Mouse (Mus musculus) CD4-positive, CD25-positive, alpha-beta regulatory T cell, adult 4 months (primary cell): ENCODE data around the gene Ccdc24. TPM values are rescaled to one million over a fixed set of nuclear protein-coding genes. Genes with fewer than 3 reads are reported as not detected.
A peak's percentile ranks its signal among the peaks of the same experiment; 100 is the strongest.

Experiments
- ATAC-seq: one replicate; pipeline ENCODE4 v1.8.0; 2017
- polyA plus RNA-seq, 2 experiments: library from polyadenylated mRNA; unstranded; fragments of 100-300 nt; shearing (Covaris generic); gene quantifications; one replicate each; pipeline ENCODE4 v1.2.1; 2017

Gene Ccdc24
- not detected for polyA plus RNA-seq

- ATAC-seq: no peak
These were observed at the start of gene Ccdc24 for GRCm38 (mm10) chr4:117872471-117872886. Gene Ccdc24 (minus strand): TSS chr4:117872557.

- ATAC-seq: no peak
These were observed 49.0 kb upstream of the Ccdc24 start for GRCm38 (mm10) chr4:117921358-117921757.

GRCm38 (mm10) chr4:117918762-117919161, 46.4 kb upstream of the Ccdc24 start:
- ATAC-seq: no peak

- no peak for ATAC-seq
These were observed 45.9 kb upstream of the Ccdc24 start for GRCm38 (mm10) chr4:117918261-117918660.

GRCm38 (mm10) chr4:117917847-117918246, 45.5 kb upstream of the Ccdc24 start:
- ATAC-seq: no peak

- no peak for ATAC-seq
These were observed 45.0 kb upstream of the Ccdc24 start for GRCm38 (mm10) chr4:117917402-117917801.

- ATAC-seq: no peak
These were observed 44.0 kb upstream of the Ccdc24 start for GRCm38 (mm10) chr4:117916386-117916785.

GRCm38 (mm10) chr4:117915489-117916105, 43.2 kb upstream of the Ccdc24 start:
- peak; percentile 6 for ATAC-seq

GRCm38 (mm10) chr4:117914591-117915442, 42.5 kb upstream of the Ccdc24 start, which contains the start of gene Ipo13:
Gene Ipo13 (minus strand): TSS chr4:117914999.
- peak; percentile 96 for ATAC-seq

- no peak for ATAC-seq
These were observed 41.7 kb upstream of the Ccdc24 start for GRCm38 (mm10) chr4:117914031-117914430.

- ATAC-seq: no peak
These were observed 41.1 kb upstream of the Ccdc24 start for GRCm38 (mm10) chr4:117913421-117913820.

GRCm38 (mm10) chr4:117912685-117913273, 40.4 kb upstream of the Ccdc24 start:
- no peak for ATAC-seq

- ATAC-seq: no peak
These were observed 39.8 kb upstream of the Ccdc24 start for GRCm38 (mm10) chr4:117912131-117912561.

- ATAC-seq: no peak
These were observed 36.6 kb upstream of the Ccdc24 start for GRCm38 (mm10) chr4:117908834-117909453.

- no peak for ATAC-seq
These were observed 33.8 kb upstream of the Ccdc24 start for GRCm38 (mm10) chr4:117906196-117906595.

- no peak for ATAC-seq
These were observed 32.4 kb upstream of the Ccdc24 start for GRCm38 (mm10) chr4:117904761-117905160.

- no peak for ATAC-seq
These were observed 31.7 kb upstream of the Ccdc24 start for GRCm38 (mm10) chr4:117904094-117904493.

- ATAC-seq: no peak
These were observed 25.8 kb upstream of the Ccdc24 start for GRCm38 (mm10) chr4:117898111-117898510.

GRCm38 (mm10) chr4:117896031-117896430, 23.7 kb upstream of the Ccdc24 start:
- ATAC-seq: no peak

GRCm38 (mm10) chr4:117895339-117895738, 23.0 kb upstream of the Ccdc24 start:
- ATAC-seq: no peak

GRCm38 (mm10) chr4:117894601-117895000, 22.2 kb upstream of the Ccdc24 start:
- ATAC-seq: no peak

GRCm38 (mm10) chr4:117893376-117893775, 21.0 kb upstream of the Ccdc24 start:
- no peak for ATAC-seq

GRCm38 (mm10) chr4:117891738-117892161, 19.4 kb upstream of the Ccdc24 start, which contains the start of gene Dph2:
Gene Dph2 (minus strand): TSS chr4:117892032.
- ATAC-seq: peak; percentile 90
